Mouse (Mus musculus): Measurements from ENCODE around the gene Mrs2.
"Not testable (repeated sequence)": the region's sequence is repeated elsewhere in the genome, so short reads cannot be mapped to it uniquely, and the experiment has no call there.

Gene Mrs2

GRCm38 (mm10) chr13:24976384-24976783 lies 43.8 kb downstream of the Mrs2 start:
- DNase-seq: no peak

- not testable (repeated sequence) for DNase-seq
These were observed 48.4 kb downstream of the Mrs2 start for GRCm38 (mm10) chr13:24971776-24972175.

GRCm38 (mm10) chr13:24965846-24966201 lies 54.4 kb downstream of the Mrs2 start:
- DNase-seq: peak in 1 of 2 experiments; percentile 5

GRCm38 (mm10) chr13:24965130-24965845 lies 54.9 kb downstream of the Mrs2 start:
- peak; percentile 21 to 22 for DNase-seq

- no peak for DNase-seq
These were observed 58.1 kb downstream of the Mrs2 start for GRCm38 (mm10) chr13:24962119-24962518.

GRCm38 (mm10) chr13:24960084-24960483 lies 60.1 kb downstream of the Mrs2 start:
- no peak for DNase-seq

GRCm38 (mm10) chr13:24958671-24959070 lies 61.5 kb downstream of the Mrs2 start:
- no peak for DNase-seq

- no peak for DNase-seq
These were observed 64.7 kb downstream of the Mrs2 start for GRCm38 (mm10) chr13:24955500-24955899.

GRCm38 (mm10) chr13:24955091-24955490 lies 65.1 kb downstream of the Mrs2 start:
- DNase-seq: no peak

GRCm38 (mm10) chr13:24952659-24953058 lies 67.5 kb downstream of the Mrs2 start:
- no peak for DNase-seq

GRCm38 (mm10) chr13:24948870-24949269 lies 71.3 kb downstream of the Mrs2 start:
- DNase-seq: no peak

GRCm38 (mm10) chr13:24947158-24947557 lies 73.0 kb downstream of the Mrs2 start:
- no peak for DNase-seq

- DNase-seq: no peak
These were observed 74.6 kb downstream of the Mrs2 start for GRCm38 (mm10) chr13:24945567-24945966.

- no peak for DNase-seq
These were observed 76.9 kb downstream of the Mrs2 start for GRCm38 (mm10) chr13:24943303-24943702.

- no peak for DNase-seq
These were observed 77.5 kb downstream of the Mrs2 start, which contains the start of gene Gpld1 for GRCm38 (mm10) chr13:24942512-24943282. Gene Gpld1 (plus strand): TSS chr13:24943152.

GRCm38 (mm10) chr13:24939472-24939871 lies 80.7 kb downstream of the Mrs2 start:
- DNase-seq: no peak

GRCm38 (mm10) chr13:24938683-24939082 lies 81.5 kb downstream of the Mrs2 start:
- DNase-seq: peak; percentile 74 to 76

- no peak for DNase-seq
These were observed 82.4 kb downstream of the Mrs2 start for GRCm38 (mm10) chr13:24937839-24938166.

All from B cell, adult 2 months (primary cell).